Mouse (Mus musculus): ENCODE results near the gene Ccdc33. TPM values are rescaled to one million over a fixed set of nuclear protein-coding genes. Genes with fewer than 3 reads are reported as not detected.
A peak's percentile ranks its signal among the peaks of the same experiment; 100 is the strongest.

Ccdc33 gene
- polyA plus RNA-seq, 1 experiment from 2014 or later, result not detected

DNA sequence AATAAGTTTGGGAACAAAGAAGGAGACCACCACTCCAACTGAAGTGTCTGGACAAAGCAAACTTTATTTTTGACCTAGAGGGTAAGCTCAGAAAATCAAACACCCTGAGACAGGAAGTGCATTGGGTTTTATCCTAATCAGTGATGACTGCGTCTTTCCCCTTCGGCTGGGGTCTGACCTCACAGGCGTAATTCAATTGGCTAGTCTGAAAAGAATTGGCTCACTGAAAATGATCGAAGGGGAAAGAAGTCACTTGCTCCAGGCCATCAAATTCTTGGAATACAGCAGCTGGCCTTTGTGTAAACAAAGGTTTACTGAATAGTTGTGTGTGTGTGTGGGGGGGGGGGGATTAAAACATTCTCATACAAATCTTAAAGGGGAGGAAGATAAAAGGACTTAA lies 7.2 kb upstream of the Ccdc33 start:
- Histone ChIP-seq H3K9me3 (ENCODE audit: control insufficient read depth, low read depth, low read length) (no peaks in the 10 kb centered on the region), H3K27ac (ENCODE audit: low read length) (no peak overlapping the region), H3K4me3 (ENCODE audit: low read depth, low read length) (no peak overlapping the region), H3K27me3 (ENCODE audit: control insufficient read depth, insufficient read depth, low read length) (no peaks in the 10 kb centered on the region), H3K9ac (replicated peaks; ENCODE audit: low read depth, low read length) (no peak overlapping the region), H3K4me1 (ENCODE audit: control insufficient read depth, insufficient read depth, low read length) (peaks cover 27% of the 10 kb centered on the region), H3K4me2 (replicated peaks; ENCODE audit: low read depth, low read length) (no peak overlapping the region), H3K36me3 (ENCODE audit: control insufficient read depth, insufficient read depth, low read length) (no peaks in the 10 kb centered on the region)
- WGBS, result 24% methylated on average over 4 of the region's 4 CpGs
- no peak for ATAC-seq (ENCODE audit: insufficient number of reproducible peaks, insufficient read depth, low FRiP score, low read depth)

DNA sequence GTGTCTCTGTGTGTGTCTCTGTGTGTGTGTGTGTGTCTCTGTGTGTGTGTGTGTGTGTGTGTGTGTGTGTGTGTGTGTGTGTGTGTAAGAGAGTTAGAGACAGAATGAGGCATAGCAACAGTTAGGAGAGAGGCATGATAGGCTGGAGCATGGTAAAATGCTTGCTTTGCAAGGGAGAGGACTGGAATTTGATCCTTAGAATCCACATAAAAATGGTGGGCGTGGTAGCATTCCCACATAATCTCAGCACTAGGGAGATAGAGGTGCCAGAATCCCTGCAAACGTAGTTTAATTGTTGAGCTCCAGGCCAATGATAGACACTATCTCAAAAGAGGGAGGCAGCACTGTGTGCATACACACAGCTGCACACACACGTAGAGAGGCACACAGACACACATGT lies 6.5 kb upstream of the Ccdc33 start:
- Histone ChIP-seq H3K27me3 (ENCODE audit: control insufficient read depth, insufficient read depth, low read length) (no peaks in the 10 kb centered on the region), H3K4me2 (replicated peaks; ENCODE audit: low read depth, low read length) (no peak overlapping the region), H3K27ac (ENCODE audit: low read length) (no peak overlapping the region), H3K36me3 (ENCODE audit: control insufficient read depth, insufficient read depth, low read length) (no peaks in the 10 kb centered on the region), H3K9ac (replicated peaks; ENCODE audit: low read depth, low read length) (no peak overlapping the region), H3K9me3 (ENCODE audit: control insufficient read depth, low read depth, low read length) (no peaks in the 10 kb centered on the region), H3K4me3 (ENCODE audit: low read depth, low read length) (no peak overlapping the region), H3K4me1 (ENCODE audit: control insufficient read depth, insufficient read depth, low read length) (peaks cover 27% of the 10 kb centered on the region)
- WGBS, result 38% methylated on average over 3 of the region's 3 CpGs
- ATAC-seq (ENCODE audit: insufficient number of reproducible peaks, insufficient read depth, low FRiP score, low read depth), result no peak

DNA sequence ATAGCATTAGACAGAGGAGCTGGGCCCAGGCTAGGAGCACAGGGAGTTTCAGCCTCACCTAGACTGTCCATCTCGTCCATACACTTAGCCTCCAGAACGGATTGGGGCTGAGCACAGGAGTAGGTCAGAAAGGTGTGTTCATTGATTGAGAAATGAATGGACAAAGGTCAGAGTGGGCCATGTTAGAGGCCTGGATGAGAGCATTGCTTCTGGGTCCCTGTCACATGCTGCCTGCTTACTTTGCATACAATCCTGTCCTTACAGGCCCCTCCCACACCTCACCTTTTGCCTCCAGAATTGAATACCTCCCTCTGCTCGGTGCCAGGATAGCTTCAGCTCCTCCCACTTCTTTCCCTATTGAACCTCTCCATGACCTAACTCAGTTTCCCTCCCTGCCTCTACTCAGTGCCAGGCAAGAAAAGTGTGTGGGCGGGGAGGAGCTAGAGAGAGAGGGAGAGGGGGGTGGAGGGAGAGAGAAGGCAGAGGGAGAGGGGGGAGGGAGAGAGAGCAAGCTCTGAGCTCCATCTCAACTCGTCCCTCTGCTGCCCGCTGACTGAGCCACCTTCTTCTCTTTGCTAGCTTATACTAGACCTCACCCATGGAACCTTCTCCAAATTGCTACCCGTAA lies 2.5 kb downstream of the Ccdc33 start:
- no peak overlapping the region for H3K4me2 ChIP-seq (replicated peaks; ENCODE audit: low read depth, low read length)
- no peak overlapping the region for H3K9ac ChIP-seq (replicated peaks; ENCODE audit: low read depth, low read length)
- H3K27ac ChIP-seq (ENCODE audit: low read length), result no peak overlapping the region
- ATAC-seq (ENCODE audit: insufficient number of reproducible peaks, insufficient read depth, low FRiP score, low read depth), result no peak
- WGBS, result 39% methylated on average over 7 of the region's 7 CpGs
- H3K4me3 ChIP-seq (ENCODE audit: low read depth, low read length), result no peak overlapping the region
- no peaks in the 10 kb centered on the region for H3K27me3 ChIP-seq (ENCODE audit: control insufficient read depth, insufficient read depth, low read length)
- peaks cover 39% of the 10 kb centered on the region for H3K4me1 ChIP-seq (ENCODE audit: control insufficient read depth, insufficient read depth, low read length)
- no peaks in the 10 kb centered on the region for H3K36me3 ChIP-seq (ENCODE audit: control insufficient read depth, insufficient read depth, low read length)
- no peaks in the 10 kb centered on the region for H3K9me3 ChIP-seq (ENCODE audit: control insufficient read depth, low read depth, low read length)

DNA sequence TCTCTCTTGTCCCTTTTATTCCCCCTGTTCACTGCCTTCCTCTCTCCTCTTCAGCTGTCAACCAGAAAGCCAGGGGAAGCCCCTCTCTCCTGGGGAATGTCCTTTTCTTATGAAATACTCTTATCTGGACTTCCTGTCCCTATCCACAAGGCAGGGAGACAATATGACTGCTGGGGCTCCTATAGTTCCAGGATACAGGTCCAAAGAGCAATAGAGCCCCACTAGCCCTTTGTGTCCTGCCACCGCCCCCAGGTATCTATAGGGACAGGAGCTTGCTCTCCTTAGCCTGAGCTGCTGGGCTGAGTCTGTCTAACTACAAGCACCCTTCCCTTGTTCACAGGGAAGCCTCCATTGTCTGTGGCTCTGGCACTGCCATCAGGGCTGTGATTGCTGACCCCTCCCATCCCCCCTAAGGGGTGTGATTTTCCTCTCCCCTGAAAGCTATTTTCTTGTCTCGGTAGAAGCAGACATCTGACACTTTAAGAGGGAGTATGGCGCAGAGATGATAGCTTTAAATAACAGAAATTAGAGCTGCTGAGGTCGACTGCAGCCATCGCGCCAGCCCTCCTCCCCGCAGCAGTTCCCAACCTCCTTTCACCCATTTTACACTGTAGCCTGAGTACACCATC lies 3.2 kb downstream of the Ccdc33 start:
- peaks cover 39% of the 10 kb centered on the region for H3K4me1 ChIP-seq (ENCODE audit: control insufficient read depth, insufficient read depth, low read length)
- H3K4me2 ChIP-seq (replicated peaks; ENCODE audit: low read depth, low read length), result no peak overlapping the region
- no peaks in the 10 kb centered on the region for H3K36me3 ChIP-seq (ENCODE audit: control insufficient read depth, insufficient read depth, low read length)
- ATAC-seq (ENCODE audit: insufficient number of reproducible peaks, insufficient read depth, low FRiP score, low read depth), result no peak
- H3K9ac ChIP-seq (replicated peaks; ENCODE audit: low read depth, low read length), result no peak overlapping the region
- H3K4me3 ChIP-seq (ENCODE audit: low read depth, low read length), result no peak overlapping the region
- no peak overlapping the region for H3K27ac ChIP-seq (ENCODE audit: low read length)
- no peaks in the 10 kb centered on the region for H3K9me3 ChIP-seq (ENCODE audit: control insufficient read depth, low read depth, low read length)
- WGBS, result 40% methylated on average over 7 of the region's 7 CpGs
- H3K27me3 ChIP-seq (ENCODE audit: control insufficient read depth, insufficient read depth, low read length), result no peaks in the 10 kb centered on the region

DNA sequence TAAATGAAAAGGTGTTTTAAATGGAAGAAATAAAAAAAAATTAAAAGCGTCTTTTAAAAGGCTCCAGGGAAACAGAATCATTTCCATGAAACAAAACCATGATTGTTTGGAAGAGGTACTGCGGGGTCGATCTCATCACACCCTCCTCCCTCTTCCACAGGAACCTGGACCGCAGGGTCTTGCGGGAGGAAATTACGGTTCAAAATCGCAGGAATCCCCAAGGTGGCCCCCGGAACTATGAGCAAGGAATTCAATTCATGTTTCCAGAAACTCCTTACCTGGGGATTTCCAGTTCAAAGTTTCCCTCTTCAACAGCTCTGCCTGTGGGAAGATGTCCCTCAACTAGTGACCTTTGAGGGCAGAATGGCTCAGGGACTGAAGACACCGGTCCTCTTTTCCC lies 4.6 kb downstream of the Ccdc33 start:
- Histone ChIP-seq H3K9ac (replicated peaks; ENCODE audit: low read depth, low read length) (no peak overlapping the region), H3K27me3 (ENCODE audit: control insufficient read depth, insufficient read depth, low read length) (no peaks in the 10 kb centered on the region), H3K4me2 (replicated peaks; ENCODE audit: low read depth, low read length) (0 out of 2 replicates have a peak overlapping the region, but pooled peaks have one; percentile 27), H3K36me3 (ENCODE audit: control insufficient read depth, insufficient read depth, low read length) (no peaks in the 10 kb centered on the region), H3K4me1 (ENCODE audit: control insufficient read depth, insufficient read depth, low read length) (peaks cover 39% of the 10 kb centered on the region), H3K27ac (ENCODE audit: low read length) (no peak overlapping the region), H3K4me3 (ENCODE audit: low read depth, low read length) (no peak overlapping the region), H3K9me3 (ENCODE audit: control insufficient read depth, low read depth, low read length) (no peaks in the 10 kb centered on the region)
- WGBS, result 10% methylated on average over 9 of the region's 9 CpGs
- no peak for ATAC-seq (ENCODE audit: insufficient number of reproducible peaks, insufficient read depth, low FRiP score, low read depth)

DNA sequence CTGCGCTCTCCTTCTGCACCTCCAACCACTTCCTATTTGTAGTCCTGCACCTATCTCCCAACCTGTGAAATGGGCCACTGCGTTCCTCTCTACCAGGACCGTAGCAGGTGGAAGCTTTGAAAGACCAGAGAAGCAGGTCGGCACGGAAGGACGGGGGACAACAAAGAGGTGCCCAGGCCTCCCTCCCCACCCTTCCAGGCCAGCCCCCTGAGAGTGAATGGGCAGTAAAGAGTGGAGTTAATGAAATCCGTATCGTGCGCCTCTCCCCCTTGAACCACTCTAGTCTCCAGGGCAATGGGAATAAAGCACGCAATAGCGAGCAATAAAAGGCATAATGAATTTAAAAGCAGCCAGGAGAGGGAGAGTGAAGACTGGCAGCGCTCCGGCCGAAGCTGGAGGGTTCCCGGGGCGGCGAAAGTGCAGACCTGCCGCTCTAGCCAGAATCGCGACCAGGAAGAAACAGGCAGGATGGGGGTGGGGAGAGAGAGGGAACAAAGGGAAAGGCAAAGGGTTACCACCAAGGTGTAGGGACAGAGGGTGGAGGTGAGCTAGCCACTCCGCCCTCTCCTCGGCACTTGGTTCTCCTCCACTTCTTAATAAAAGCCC lies 5.2 kb downstream of the Ccdc33 start:
- Histone ChIP-seq H3K36me3 (ENCODE audit: control insufficient read depth, insufficient read depth, low read length) (no peaks in the 10 kb centered on the region), H3K27ac (ENCODE audit: low read length) (peak overlapping the region; percentile 79), H3K4me3 (ENCODE audit: low read depth, low read length) (no peak overlapping the region), H3K4me2 (replicated peaks; ENCODE audit: low read depth, low read length) (peak overlapping the region; percentile 27; the same call in 1 of the 2 replicates), H3K27me3 (ENCODE audit: control insufficient read depth, insufficient read depth, low read length) (no peaks in the 10 kb centered on the region), H3K9ac (replicated peaks; ENCODE audit: low read depth, low read length) (no peak overlapping the region; the same call in 1 of the 2 replicates), H3K9me3 (ENCODE audit: control insufficient read depth, low read depth, low read length) (no peaks in the 10 kb centered on the region), H3K4me1 (ENCODE audit: control insufficient read depth, insufficient read depth, low read length) (peaks cover 39% of the 10 kb centered on the region)
- WGBS, result 12% methylated on average over 22 of the region's 22 CpGs
- ATAC-seq (ENCODE audit: insufficient number of reproducible peaks, insufficient read depth, low FRiP score, low read depth), result 0 out of 2 replicates have a peak, but pooled peaks have one; percentile 19

DNA sequence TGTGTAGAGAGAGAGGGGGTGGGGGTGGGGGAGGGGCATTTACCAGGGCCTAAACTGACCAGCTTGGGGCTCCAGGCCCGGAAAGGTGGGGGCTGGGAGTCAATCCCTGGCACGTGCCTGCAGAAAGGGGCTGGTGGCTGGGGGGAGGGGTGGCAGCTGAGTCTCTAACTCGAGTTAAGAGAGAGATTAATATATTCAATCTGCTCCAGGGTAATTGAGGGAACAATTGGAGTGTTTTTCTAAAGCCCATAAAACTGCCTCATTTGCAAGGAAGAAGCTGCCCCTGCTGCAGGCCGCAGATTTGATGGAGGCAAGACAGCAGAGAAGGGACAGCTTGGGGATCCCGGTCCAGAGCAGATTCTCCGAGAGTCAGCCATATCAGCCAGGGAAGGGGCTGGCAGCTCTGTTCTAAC lies 5.8 kb downstream of the Ccdc33 start:
- Histone ChIP-seq H3K4me3 (ENCODE audit: low read depth, low read length) (no peak overlapping the region), H3K9me3 (ENCODE audit: control insufficient read depth, low read depth, low read length) (no peaks in the 10 kb centered on the region), H3K27me3 (ENCODE audit: control insufficient read depth, insufficient read depth, low read length) (no peaks in the 10 kb centered on the region), H3K4me1 (ENCODE audit: control insufficient read depth, insufficient read depth, low read length) (peaks cover 41% of the 10 kb centered on the region), H3K9ac (replicated peaks; ENCODE audit: low read depth, low read length) (no peak overlapping the region), H3K4me2 (replicated peaks; ENCODE audit: low read depth, low read length) (peak overlapping the region; percentile 27), H3K27ac (ENCODE audit: low read length) (peak overlapping the region; percentile 79), H3K36me3 (ENCODE audit: control insufficient read depth, insufficient read depth, low read length) (no peaks in the 10 kb centered on the region)
- 8% methylated on average over 6 of the region's 6 CpGs for WGBS
- peak; percentile 68 for ATAC-seq (ENCODE audit: insufficient number of reproducible peaks, insufficient read depth, low FRiP score, low read depth)

DNA sequence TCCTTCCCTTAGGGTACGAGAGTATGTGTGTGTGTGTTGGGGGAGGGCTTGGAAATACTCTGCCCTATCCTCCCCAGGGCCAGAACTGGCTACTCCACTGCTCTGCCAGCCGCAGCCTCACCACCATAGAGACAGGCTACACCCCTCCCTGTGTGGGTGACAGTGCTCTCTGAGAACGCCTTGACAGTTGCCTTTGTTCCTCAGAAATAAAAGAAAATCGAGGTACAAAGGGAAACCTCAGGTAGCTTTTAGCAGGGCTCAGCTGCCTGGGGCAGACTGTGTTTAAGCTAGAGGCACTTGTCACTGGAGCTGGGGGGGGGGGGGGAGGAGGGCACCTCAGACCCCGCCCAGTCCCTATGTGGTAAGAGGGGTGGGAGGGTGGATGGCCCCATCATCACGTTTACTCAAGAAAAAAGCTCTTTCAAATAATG lies 6.3 kb downstream of the Ccdc33 start:
- peak overlapping the region; percentile 52; the same call in 1 of the 2 replicates for H3K27ac ChIP-seq (ENCODE audit: low read length)
- H3K9ac ChIP-seq (replicated peaks; ENCODE audit: low read depth, low read length), result no peak overlapping the region
- H3K9me3 ChIP-seq (ENCODE audit: control insufficient read depth, low read depth, low read length), result no peaks in the 10 kb centered on the region
- H3K27me3 ChIP-seq (ENCODE audit: control insufficient read depth, insufficient read depth, low read length), result no peaks in the 10 kb centered on the region
- H3K4me2 ChIP-seq (replicated peaks; ENCODE audit: low read depth, low read length), result peak overlapping the region; percentile 20
- WGBS, result 17% methylated on average over 6 of the region's 6 CpGs
- no peaks in the 10 kb centered on the region for H3K36me3 ChIP-seq (ENCODE audit: control insufficient read depth, insufficient read depth, low read length)
- H3K4me1 ChIP-seq (ENCODE audit: control insufficient read depth, insufficient read depth, low read length), result peaks cover 44% of the 10 kb centered on the region
- ATAC-seq (ENCODE audit: insufficient number of reproducible peaks, insufficient read depth, low FRiP score, low read depth), result peak; percentile 66
- H3K4me3 ChIP-seq (ENCODE audit: low read depth, low read length), result no peak overlapping the region

Data from stomach, embryonic 14.5 days (tissue).